Mouse (Mus musculus) embryonic facial prominence, embryonic 12.5 days (tissue): ENCODE data around the gene Lgi1. TPM values are rescaled to one million over a fixed set of nuclear protein-coding genes. Genes with fewer than 3 reads are reported as not detected.

ENCODE experiments used
- ATAC-seq: fragments of 200-750 bp; cut with Nextera tagmentation; 2 replicates; pipeline ENCODE4 v1.8.0; 2017; ENCODE audit not compliant: insufficient number of reproducible peaks, insufficient read depth, low FRiP score, low TSS enrichment
- H3K27ac ChIP-seq: fragments of 300-500 bp; sonication (generic); 2 replicates; pipeline ENCODE4 v1.5.1; 2016; ENCODE audit warnings: mild to moderate bottlenecking
- H3K27me3 ChIP-seq: fragments of 300-500 bp; sonication (generic); 2 replicates; pipeline ENCODE4 v1.6.1; 2016; ENCODE audit warnings: mild to moderate bottlenecking, moderate library complexity
- H3K36me3 ChIP-seq: fragments of 300-500 bp; sonication (generic); 2 replicates; pipeline ENCODE4 v1.6.1; 2016; ENCODE audit warnings: mild to moderate bottlenecking
- H3K4me1 ChIP-seq: fragments of 300-500 bp; sonication (generic); 2 replicates; pipeline ENCODE4 v1.6.1; 2016
- H3K4me2 ChIP-seq: fragments of 300-500 bp; sonication (generic); replicated peaks from 2 replicates; pipeline ENCODE4 v1.6.1; 2016; ENCODE audit warnings: mild to moderate bottlenecking, moderate library complexity
- H3K4me3 ChIP-seq: fragments of 300-500 bp; sonication (generic); 2 replicates; pipeline ENCODE4 v1.5.1; 2016; ENCODE audit warnings: mild to moderate bottlenecking
- H3K9ac ChIP-seq: fragments of 300-500 bp; sonication (generic); 2 replicates; pipeline ENCODE4 v1.6.1; 2016; ENCODE audit warnings: mild to moderate bottlenecking, moderate library complexity
- H3K9me3 ChIP-seq: fragments of 300-500 bp; sonication (generic); 2 replicates; pipeline ENCODE4 v1.6.1; 2016; ENCODE audit warnings: mild to moderate bottlenecking, moderate library complexity
- WGBS: fragments of 180-500 bp; shearing (Covaris S2); methylation state at CpG from one replicate; pipeline ENCODE4 v1.1.7; 2016; 5-methylcytosine and 5-hydroxymethylcytosine counted together
- polyA plus RNA-seq: library from polyadenylated mRNA; unstranded; fragments of >200 nt; fragmentation: Nextera tagmentation; extraction: Ambion mirVana; gene quantifications from 2 replicates; pipeline ENCODE4 v1.2.1, GENCODE M21; 2016

Lgi1 gene
- polyA plus RNA-seq, 1 experiment from 2014 or later, result 2.3 TPM

- H3K27ac ChIP-seq, result no peak overlapping the region
- ATAC-seq, result no peak
- H3K4me2 ChIP-seq, result no peak overlapping the region
- no peak overlapping the region for H3K9ac ChIP-seq
- WGBS, result 91% methylated on average over 8 of the region's 8 CpGs
- no peaks in the 10 kb centered on the region for H3K27me3 ChIP-seq
- H3K9me3 ChIP-seq, result no peaks in the 10 kb centered on the region
- no peak overlapping the region for H3K4me3 ChIP-seq
- no peaks in the 10 kb centered on the region for H3K36me3 ChIP-seq
- H3K4me1 ChIP-seq, result no peaks in the 10 kb centered on the region
These were observed 43.8 kb downstream of the Lgi1 start for GRCm38 (mm10) chr19:38308116-38308515.

- no peak overlapping the region for H3K4me3 ChIP-seq
- ATAC-seq, result no peak
- no peaks in the 10 kb centered on the region for H3K36me3 ChIP-seq
- H3K9me3 ChIP-seq, result no peaks in the 10 kb centered on the region
- H3K27me3 ChIP-seq, result no peaks in the 10 kb centered on the region
- 91% methylated on average over 7 of the region's 7 CpGs for WGBS
- H3K4me1 ChIP-seq, result no peaks in the 10 kb centered on the region
- no peak overlapping the region for H3K9ac ChIP-seq
- H3K4me2 ChIP-seq, result no peak overlapping the region
- H3K27ac ChIP-seq, result no peak overlapping the region
These were observed 50.8 kb downstream of the Lgi1 start for GRCm38 (mm10) chr19:38315099-38315498.

- no peaks in the 10 kb centered on the region for H3K9me3 ChIP-seq
- H3K4me2 ChIP-seq, result no peak overlapping the region
- no peak for ATAC-seq
- WGBS, result 86% methylated on average over 6 of the region's 6 CpGs
- no peak overlapping the region for H3K27ac ChIP-seq
- no peak overlapping the region for H3K9ac ChIP-seq
- no peaks in the 10 kb centered on the region for H3K27me3 ChIP-seq
- no peaks in the 10 kb centered on the region for H3K36me3 ChIP-seq
- no peak overlapping the region for H3K4me3 ChIP-seq
- no peaks in the 10 kb centered on the region for H3K4me1 ChIP-seq
These were observed 52.4 kb downstream of the Lgi1 start for GRCm38 (mm10) chr19:38316602-38317313.

- Histone ChIP-seq H3K9me3 (no peaks in the 10 kb centered on the region), H3K36me3 (no peaks in the 10 kb centered on the region), H3K4me3 (no peak overlapping the region), H3K27me3 (no peaks in the 10 kb centered on the region), H3K27ac (no peak overlapping the region), H3K9ac (no peak overlapping the region), H3K4me1 (no peaks in the 10 kb centered on the region), H3K4me2 (no peak overlapping the region)
- no peak for ATAC-seq
- WGBS, result 92% methylated on average over 4 of the region's 4 CpGs
These were observed 54.0 kb downstream of the Lgi1 start for GRCm38 (mm10) chr19:38318308-38318707.

- no peaks in the 10 kb centered on the region for H3K27me3 ChIP-seq
- no peaks in the 10 kb centered on the region for H3K36me3 ChIP-seq
These were observed 54.8 kb downstream of the Lgi1 start for GRCm38 (mm10) chr19:38319168-38319567.

GRCm38 (mm10) chr19:38320651-38321188 lies 56.4 kb downstream of the Lgi1 start:
- H3K9ac ChIP-seq, result no peak overlapping the region
- H3K27me3 ChIP-seq, result no peaks in the 10 kb centered on the region
- no peak for ATAC-seq
- H3K4me3 ChIP-seq, result no peak overlapping the region
- H3K9me3 ChIP-seq, result no peaks in the 10 kb centered on the region
- no peak overlapping the region for H3K4me2 ChIP-seq
- no peak overlapping the region for H3K27ac ChIP-seq
- no peaks in the 10 kb centered on the region for H3K4me1 ChIP-seq
- H3K36me3 ChIP-seq, result no peaks in the 10 kb centered on the region
- 76% methylated on average over 5 of the region's 5 CpGs for WGBS

More at GRCm38 (mm10) chr19:38319168-38319567, 54.8 kb downstream of the Lgi1 start:
- Histone ChIP-seq H3K27ac (no peak overlapping the region), H3K4me3 (no peak overlapping the region), H3K9ac (no peak overlapping the region), H3K4me2 (no peak overlapping the region), H3K9me3 (no peaks in the 10 kb centered on the region), H3K4me1 (no peaks in the 10 kb centered on the region)
- 86% methylated on average over 4 of the region's 4 CpGs for WGBS
- ATAC-seq, result no peak

- Histone ChIP-seq H3K9me3 (no peaks in the 10 kb centered on the region), H3K27me3 (no peaks in the 10 kb centered on the region), H3K9ac (no peak overlapping the region), H3K4me3 (no peak overlapping the region), H3K36me3 (no peaks in the 10 kb centered on the region), H3K4me2 (no peak overlapping the region), H3K27ac (no peak overlapping the region), H3K4me1 (no peaks in the 10 kb centered on the region)
- ATAC-seq, result no peak
These were observed 59.4 kb downstream of the Lgi1 start for GRCm38 (mm10) chr19:38323726-38324125.

- Histone ChIP-seq H3K9me3 (no peaks in the 10 kb centered on the region), H3K27ac (no peak overlapping the region), H3K9ac (no peak overlapping the region), H3K4me1 (no peaks in the 10 kb centered on the region), H3K36me3 (no peaks in the 10 kb centered on the region), H3K27me3 (no peaks in the 10 kb centered on the region), H3K4me3 (no peak overlapping the region), H3K4me2 (no peak overlapping the region)
- 42% methylated on average over 10 of the region's 10 CpGs for WGBS
- ATAC-seq, result no peak
These were observed 60.1 kb downstream of the Lgi1 start for GRCm38 (mm10) chr19:38324147-38325028.

- no peak overlapping the region for H3K4me3 ChIP-seq
- no peak overlapping the region for H3K9ac ChIP-seq
- 52% methylated on average over 4 of the region's 4 CpGs for WGBS
- H3K36me3 ChIP-seq, result no peaks in the 10 kb centered on the region
- H3K4me1 ChIP-seq, result no peaks in the 10 kb centered on the region
- H3K27ac ChIP-seq, result no peak overlapping the region
- no peak overlapping the region for H3K4me2 ChIP-seq
- H3K27me3 ChIP-seq, result no peaks in the 10 kb centered on the region
- no peak for ATAC-seq
- no peaks in the 10 kb centered on the region for H3K9me3 ChIP-seq
These were observed 60.7 kb downstream of the Lgi1 start for GRCm38 (mm10) chr19:38325029-38325398.

GRCm38 (mm10) chr19:38325854-38326253 lies 61.5 kb downstream of the Lgi1 start:
- Histone ChIP-seq H3K4me2 (no peak overlapping the region), H3K4me3 (no peak overlapping the region), H3K9ac (no peak overlapping the region), H3K4me1 (no peaks in the 10 kb centered on the region), H3K27ac (no peak overlapping the region), H3K36me3 (no peaks in the 10 kb centered on the region), H3K27me3 (no peaks in the 10 kb centered on the region), H3K9me3 (no peaks in the 10 kb centered on the region)
- no peak for ATAC-seq
- WGBS, result 84% methylated on average over 7 of the region's 7 CpGs

- no peaks in the 10 kb centered on the region for H3K4me1 ChIP-seq
- H3K27ac ChIP-seq, result no peak overlapping the region
- no peaks in the 10 kb centered on the region for H3K9me3 ChIP-seq
- H3K27me3 ChIP-seq, result no peaks in the 10 kb centered on the region
- H3K4me3 ChIP-seq, result no peak overlapping the region
- no peak for ATAC-seq
- no peak overlapping the region for H3K9ac ChIP-seq
- no peak overlapping the region for H3K4me2 ChIP-seq
- no peaks in the 10 kb centered on the region for H3K36me3 ChIP-seq
- WGBS, result 51% methylated on average over 4 of the region's 4 CpGs
These were observed 62.7 kb downstream of the Lgi1 start for GRCm38 (mm10) chr19:38327002-38327401.

- Histone ChIP-seq H3K36me3 (no peaks in the 10 kb centered on the region), H3K9ac (no peak overlapping the region), H3K4me3 (no peak overlapping the region), H3K9me3 (no peaks in the 10 kb centered on the region), H3K4me1 (no peaks in the 10 kb centered on the region), H3K4me2 (no peak overlapping the region), H3K27ac (no peak overlapping the region), H3K27me3 (no peaks in the 10 kb centered on the region)
- no peak for ATAC-seq
- 95% methylated on average over 7 of the region's 7 CpGs for WGBS
These were observed 63.7 kb downstream of the Lgi1 start for GRCm38 (mm10) chr19:38328010-38328409.
